Mouse (Mus musculus) hematopoietic stem cell, adult 5-6 weeks (primary cell): ENCODE measurements around the gene Figla. TPM values are rescaled to one million over a fixed set of nuclear protein-coding genes. Genes with fewer than 3 reads are reported as not detected.

ENCODE experiments used
- ATAC-seq, 2 experiments: fragments of 125-278 bp in 1 of 2; replicated peaks in 1 of 2; 2 replicates each; pipeline ENCODE4 v1.8.0; 2016 to 2017; ENCODE audit warnings: inconsistent platforms in 2 of 2, mild to moderate bottlenecking in 2 of 2, moderate number of reproducible peaks in 2 of 2, low read depth in 1 of 2, moderate TSS enrichment in 1 of 2; ENCODE audit not compliant: low FRiP score in 2 of 2, poor library complexity in 2 of 2, severe bottlenecking in 2 of 2, insufficient read depth in 1 of 2, low TSS enrichment in 1 of 2
- total RNA-seq: library from RNA; stranded (forward); fragments of 172-1452, 232-1000 nt; gene quantifications from 2 replicates; pipeline ENCODE4 v1.2.3, GENCODE M21; 2017

Gene Figla
- total RNA-seq, 1 experiment from 2014 or later, result not detected

DNA sequence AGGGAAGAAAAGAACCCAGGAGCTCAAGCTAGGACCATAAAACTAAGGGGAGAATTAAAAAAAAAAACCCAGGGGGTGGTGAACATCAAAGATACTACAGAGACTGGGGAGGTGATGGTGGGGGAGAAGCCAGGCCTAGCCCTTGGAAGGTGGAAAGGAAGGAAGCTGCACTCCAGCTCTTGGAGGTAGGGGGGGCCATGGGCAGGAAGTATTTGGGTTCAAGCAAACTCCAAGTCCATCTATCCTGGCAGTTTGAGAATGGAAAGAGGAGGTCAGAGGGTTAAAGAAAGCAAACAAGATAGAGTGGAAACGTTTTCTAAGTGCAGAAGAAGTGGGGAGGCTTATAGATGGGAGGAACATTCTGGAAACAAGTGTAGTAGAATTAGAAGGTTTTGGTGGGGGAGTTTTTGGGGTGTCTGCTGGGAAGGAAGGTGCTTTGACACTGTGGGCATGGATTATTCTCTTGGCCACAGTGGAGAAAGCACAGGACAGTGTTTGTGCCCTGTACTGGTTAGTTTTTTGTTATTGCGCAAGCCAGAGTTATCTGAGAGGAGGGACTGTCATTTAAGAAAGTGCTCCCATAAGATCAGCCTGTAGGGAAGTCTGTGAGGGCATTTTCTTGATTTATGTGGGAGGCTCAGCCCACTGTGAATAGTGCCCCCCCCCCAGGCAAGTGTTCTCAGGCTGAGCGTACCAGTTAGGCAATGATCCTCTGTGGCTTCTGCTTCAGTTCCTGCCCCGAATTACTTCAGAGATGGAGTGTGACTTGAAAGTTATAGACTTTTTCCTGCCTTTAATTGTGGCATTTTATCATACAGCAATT is 3.7 kb downstream of the Figla start:
- no peak for ATAC-seq

GRCm38 (mm10) chr6:86020948-86021347 is 5.0 kb downstream of the Figla start:
- peak; percentile 32 to 69; a peak in 2 of 4 replicates for ATAC-seq

- no peak for ATAC-seq
These were observed 10.8 kb downstream of the Figla start for GRCm38 (mm10) chr6:86026632-86027292.

- ATAC-seq, result no peak
These were observed 12.2 kb downstream of the Figla start for GRCm38 (mm10) chr6:86028150-86028549.

GRCm38 (mm10) chr6:86028601-86029322 is 12.8 kb downstream of the Figla start, which contains the start of gene Add2:
Add2 (plus strand) TSS chr6:86028681.
- no peak; a peak in 1 of 4 replicates for ATAC-seq

DNA sequence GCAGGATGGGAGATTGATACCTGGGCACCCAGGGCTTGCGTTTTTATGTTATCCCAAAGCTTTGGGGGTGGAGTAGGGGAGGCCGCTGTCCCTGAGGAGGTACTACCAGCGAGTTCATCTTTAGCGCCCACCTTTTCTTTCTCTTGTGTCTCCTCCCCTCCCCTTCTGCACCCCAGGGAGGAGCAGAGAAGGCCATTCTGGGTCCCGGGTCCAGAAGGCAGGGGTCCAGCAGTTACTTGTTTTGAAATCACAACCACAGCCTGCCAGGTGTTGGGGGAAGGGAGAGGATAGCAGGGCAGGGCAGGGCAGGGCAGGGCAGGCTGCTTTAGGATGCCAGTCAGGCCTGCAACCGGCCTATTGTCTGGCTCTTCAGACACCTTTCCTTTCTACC is 13.3 kb downstream of the Figla start:
- no peak for ATAC-seq

DNA sequence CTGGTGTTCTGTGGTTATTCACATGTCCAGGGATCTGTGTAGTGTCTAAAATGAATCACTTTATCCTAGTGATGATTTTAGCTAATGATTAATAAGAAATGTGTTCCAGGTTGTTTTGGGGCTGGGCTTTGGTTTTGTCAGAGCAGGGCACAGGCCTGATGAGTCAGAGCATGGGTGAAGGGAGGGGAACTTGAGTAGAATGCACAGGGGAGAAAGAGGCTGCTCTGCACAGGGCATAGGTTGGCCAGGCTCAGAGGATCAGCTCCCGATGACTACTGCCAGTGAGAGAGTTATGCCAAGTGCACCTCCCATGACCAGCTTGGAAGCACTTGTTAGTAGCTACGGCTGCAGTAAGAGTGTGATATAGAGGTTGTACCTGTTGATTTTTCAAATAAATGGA is 15.6 kb downstream of the Figla start:
- no peak for ATAC-seq

DNA sequence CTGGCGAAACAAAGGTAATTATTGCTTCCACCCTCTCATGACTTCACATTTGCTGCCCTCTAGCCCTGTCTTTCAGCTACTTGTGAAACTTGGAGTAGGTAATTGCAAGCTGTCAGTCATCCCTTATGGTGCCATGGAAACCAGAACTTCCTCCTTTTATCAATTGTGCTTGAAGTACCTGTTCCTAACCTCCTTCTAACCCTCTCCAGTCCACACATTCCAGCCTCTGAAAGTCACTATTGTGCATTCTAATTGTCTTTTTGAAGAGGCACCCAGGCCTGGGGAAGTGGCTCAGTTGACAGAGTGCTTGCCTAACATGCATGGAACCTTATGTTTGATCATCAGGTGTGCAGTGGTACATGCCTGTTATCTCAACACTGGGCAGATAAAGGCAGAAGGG is 17.7 kb downstream of the Figla start:
- ATAC-seq, result no peak

- ATAC-seq, result no peak
These were observed 22.9 kb downstream of the Figla start for GRCm38 (mm10) chr6:86038901-86039300.

DNA sequence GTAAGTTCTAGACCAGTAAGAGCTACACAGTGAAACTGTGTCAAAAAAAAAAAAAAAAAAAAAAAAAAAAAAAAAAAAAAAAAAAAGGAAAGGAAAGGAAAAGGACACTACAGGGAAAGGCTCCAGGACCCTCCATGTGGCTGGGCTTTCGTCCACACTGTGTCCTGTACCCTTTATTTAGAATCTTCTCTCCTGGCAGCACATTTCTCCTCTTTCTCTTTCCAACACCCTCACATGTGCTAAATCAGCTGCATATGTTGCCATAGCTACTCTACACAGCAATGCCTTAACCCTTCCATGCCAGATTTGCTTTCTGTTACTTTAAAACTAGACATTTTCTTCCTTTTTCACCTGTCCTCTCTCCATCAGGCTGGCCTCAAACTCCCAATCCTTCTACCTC is 24.2 kb downstream of the Figla start:
- no peak for ATAC-seq

GRCm38 (mm10) chr6:86047510-86047909 is 31.5 kb downstream of the Figla start:
- ATAC-seq, result no peak

- ATAC-seq, result no peak
These were observed 32.5 kb downstream of the Figla start for GRCm38 (mm10) chr6:86048509-86048908.

DNA sequence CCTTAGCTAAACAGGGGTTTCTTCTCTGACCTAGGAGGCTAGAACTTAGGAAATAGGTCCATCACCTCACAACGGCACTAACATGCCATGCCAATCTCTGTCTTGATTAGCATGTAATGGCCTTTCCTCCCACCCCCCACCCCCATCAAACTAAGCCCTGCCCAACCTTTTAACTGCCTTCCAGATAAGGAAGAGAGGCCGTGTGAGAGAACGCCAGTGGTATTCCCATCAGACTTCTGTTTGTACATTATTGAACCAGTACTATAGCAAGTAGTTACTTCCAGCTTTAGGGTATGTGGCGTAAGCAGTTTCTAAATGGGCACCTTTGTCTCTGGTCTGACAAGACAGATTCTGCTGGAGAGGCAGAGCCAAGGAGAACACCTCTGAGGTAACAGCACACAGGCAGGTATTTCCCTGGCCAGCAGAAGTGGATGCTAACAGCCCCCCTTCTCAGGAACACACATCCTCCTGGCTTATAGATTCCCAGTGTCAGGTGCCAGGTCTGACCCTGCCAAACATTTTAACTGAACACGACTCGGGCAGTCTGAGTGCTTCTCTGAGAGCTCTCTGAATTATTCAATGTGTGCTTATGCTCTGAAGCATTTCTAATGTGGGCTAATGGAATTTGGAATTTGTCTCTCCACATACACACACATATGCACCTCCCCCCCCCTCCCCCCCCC is 34.8 kb downstream of the Figla start:
- no peak for ATAC-seq

DNA sequence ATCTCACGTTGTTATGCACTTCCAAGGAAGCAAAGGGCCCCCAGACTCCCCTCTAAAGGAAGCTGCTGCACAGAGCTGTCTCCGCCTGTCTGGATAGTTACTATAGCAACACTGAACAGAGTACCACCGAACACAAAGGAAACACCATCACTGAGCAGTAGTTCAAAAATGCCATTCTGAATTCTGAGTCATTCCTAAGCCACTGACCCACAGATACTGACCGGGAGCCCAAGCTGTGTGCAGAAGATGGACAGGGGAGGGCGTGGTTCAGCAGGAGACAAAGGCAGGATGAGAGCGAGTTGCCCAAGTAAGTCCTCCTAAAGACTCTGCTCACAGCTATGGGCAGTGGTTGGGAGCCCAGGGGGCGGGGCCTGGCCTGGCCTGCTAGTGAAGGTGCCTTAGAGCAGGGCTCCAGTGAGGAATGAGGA is 36.1 kb downstream of the Figla start:
- no peak for ATAC-seq

DNA sequence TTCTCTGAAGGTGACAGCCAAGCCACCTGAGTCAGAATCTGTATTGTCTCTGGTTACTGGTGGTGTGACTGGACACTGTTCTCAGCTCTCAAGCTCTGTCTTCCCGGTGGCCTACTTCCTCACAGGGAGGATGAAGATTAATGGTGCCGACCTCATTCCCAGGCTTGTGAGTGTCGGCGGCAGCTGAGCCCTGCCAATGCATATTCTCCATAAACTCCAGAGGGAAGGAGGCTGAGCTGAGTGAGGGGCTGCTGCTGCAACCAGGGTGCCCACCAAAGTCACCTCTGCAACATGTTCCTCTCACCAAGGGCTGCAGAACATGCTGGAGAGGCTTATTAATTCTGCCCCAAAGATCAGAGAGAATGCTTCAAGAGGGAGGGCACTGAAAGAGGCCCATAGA is 36.6 kb downstream of the Figla start:
- ATAC-seq, result no peak

DNA sequence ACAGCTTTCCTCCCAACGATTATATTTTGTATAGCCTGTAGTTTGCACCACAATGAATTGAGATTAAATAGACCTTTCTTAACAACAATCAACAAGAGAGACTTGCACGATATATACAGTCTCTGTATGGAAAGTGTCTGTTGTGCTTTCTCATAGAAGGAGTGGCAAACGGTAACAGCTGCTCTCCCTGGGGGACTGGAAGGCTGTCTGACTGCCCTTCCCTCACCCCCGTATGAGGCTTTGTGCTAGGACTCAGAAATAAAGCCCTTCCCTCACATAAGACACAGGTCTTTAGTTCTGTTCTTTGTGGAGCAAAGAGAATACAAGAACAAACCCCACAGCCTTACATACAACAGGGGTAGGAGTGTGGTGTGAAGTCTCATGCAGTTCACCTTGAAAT is 37.1 kb downstream of the Figla start:
- ATAC-seq, result no peak

GRCm38 (mm10) chr6:86053594-86053993 is 37.6 kb downstream of the Figla start:
- ATAC-seq, result no peak

DNA sequence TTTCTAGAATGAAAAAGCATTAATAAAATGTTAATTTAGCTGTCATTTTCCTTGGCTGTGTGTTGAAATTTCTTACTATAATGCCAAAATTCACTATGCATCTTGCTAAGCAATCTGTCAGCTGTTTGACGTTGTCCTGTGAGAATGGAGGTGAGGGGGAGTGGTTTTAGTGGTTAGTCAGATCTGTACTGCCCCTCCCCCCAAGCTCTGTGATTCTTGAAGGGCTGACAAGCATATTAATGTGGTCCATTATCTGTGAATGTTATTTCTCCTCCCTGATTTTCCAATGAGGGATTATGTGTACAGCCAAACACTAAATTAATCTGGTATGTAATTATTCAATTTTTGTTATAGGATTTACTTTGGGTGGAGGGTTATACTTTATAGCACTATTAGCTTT is 42.5 kb downstream of the Figla start:
- no peak for ATAC-seq
